In genomic region chr7:19002848-19003498, GRCm38 (mm10) we compare ENCODE assay signal across 8 mouse cellular contexts. TPM values are rescaled to one million over a fixed set of nuclear protein-coding genes. Genes with fewer than 3 reads are reported as not detected.
DNase-seq lines count a peak whose midpoint lies in the region; ATAC-seq and TF ChIP-seq lines count a peak whose summit lies in the region.

No protein-coding gene starts in this region.

- H3K36me3 ChIP-seq in E14TG2a.4 (ENCODE audit: insufficient read depth, low read length) = peaks cover 27% of the 10 kb centered on the region
- peaks cover 20% of the 10 kb centered on the region for H3K36me3 ChIP-seq in heart, embryonic 12.5 days
- peaks cover 16% of the 10 kb centered on the region for H3K36me3 ChIP-seq in kidney, embryonic 16.5 days (ENCODE audit: insufficient read depth, low read length)
- H3K36me3 ChIP-seq in liver, embryonic 12.5 days = peaks cover 26% of the 10 kb centered on the region

- no peaks in the 10 kb centered on the region for H3K9me3 ChIP-seq in E14TG2a.4 (ENCODE audit: low read length)
- H3K9me3 ChIP-seq in heart, embryonic 12.5 days (replicated peaks) = no peaks in the 10 kb centered on the region
- no peaks in the 10 kb centered on the region for H3K9me3 ChIP-seq in kidney, embryonic 16.5 days (ENCODE audit: low read length)
- no peaks in the 10 kb centered on the region for H3K9me3 ChIP-seq in liver, embryonic 12.5 days (replicated peaks)

- H3K4me3 ChIP-seq in E14TG2a.4 (replicated peaks; ENCODE audit: low read length) = peak overlapping the region; percentile 90
- H3K4me3 ChIP-seq in brown adipose tissue, adult 24 weeks (ENCODE audit: insufficient read depth, low read depth, low read length) = peak overlapping the region; percentile 65
- H3K4me3 ChIP-seq in heart, embryonic 12.5 days = peak overlapping the region; percentile 41
- peak overlapping the region; percentile 47 for H3K4me3 ChIP-seq in kidney, embryonic 16.5 days (ENCODE audit: low read length)
- peak overlapping the region; percentile 58 for H3K4me3 ChIP-seq in liver, embryonic 12.5 days

- peak; percentile 58 for ATAC-seq in heart, embryonic 12.5 days (ENCODE audit: insufficient number of reproducible peaks, low FRiP score)
- ATAC-seq in kidney, embryonic 16.5 days (ENCODE audit: low FRiP score, low TSS enrichment) = peak; percentile 18
- peak; percentile 66 for ATAC-seq in liver, embryonic 12.5 days

- H3K9ac ChIP-seq in heart, embryonic 12.5 days = peak overlapping the region; percentile 75
- H3K9ac ChIP-seq in kidney, embryonic 16.5 days (replicated peaks; ENCODE audit: low read length) = peak overlapping the region; percentile 79
- H3K9ac ChIP-seq in liver, embryonic 12.5 days = peak overlapping the region; percentile 73

- no peak for TF ChIP-seq CTCF in E14TG2a.4 (conservative IDR thresholded peaks at IDR 0.05; ENCODE audit: low read length)

- no peaks in the 10 kb centered on the region for H3K27me3 ChIP-seq in E14TG2a.4 (ENCODE audit: insufficient read depth, low read length)
- no peaks in the 10 kb centered on the region for H3K27me3 ChIP-seq in heart, embryonic 12.5 days (replicated peaks)
- H3K27me3 ChIP-seq in kidney, embryonic 16.5 days (ENCODE audit: insufficient read depth, low read length) = no peaks in the 10 kb centered on the region
- H3K27me3 ChIP-seq in liver, embryonic 12.5 days (replicated peaks) = no peaks in the 10 kb centered on the region

- peak; percentile 61 for DNase-seq in fat pad, adult 2 months (ENCODE audit: extremely low read depth, low read depth, low spot score)
- DNase-seq in natural killer cell, adult 2 months (ENCODE audit: low spot score in 2 of 2) = peak; percentile 64 to 67
- peak; percentile 92 for DNase-seq in telencephalon, adult 2 months (ENCODE audit: low read depth, low spot score)

- peak overlapping the region; percentile 79 for H3K27ac ChIP-seq in brown adipose tissue, adult 24 weeks (replicated peaks; ENCODE audit: low read depth, low read length)
- peak overlapping the region; percentile 46 for H3K27ac ChIP-seq in heart, embryonic 12.5 days (ENCODE audit: poor library complexity, severe bottlenecking)
- H3K27ac ChIP-seq in kidney, embryonic 16.5 days (ENCODE audit: low read length) = peak overlapping the region; percentile 63; the same call in 1 of the 2 replicates
- peak overlapping the region; percentile 86 for H3K27ac ChIP-seq in liver, embryonic 12.5 days

- peak overlapping the region; percentile 73 for H3K4me2 ChIP-seq in heart, embryonic 12.5 days
- peak overlapping the region; percentile 70 for H3K4me2 ChIP-seq in kidney, embryonic 16.5 days (replicated peaks; ENCODE audit: low read depth, low read length)
- peak overlapping the region; percentile 99 for H3K4me2 ChIP-seq in liver, embryonic 12.5 days

- peaks cover 77% of the 10 kb centered on the region for H3K4me1 ChIP-seq in E14TG2a.4 (replicated peaks; ENCODE audit: low read depth, low read length)
- peaks cover 11% of the 10 kb centered on the region for H3K4me1 ChIP-seq in brown adipose tissue, adult 24 weeks (ENCODE audit: control insufficient read depth, insufficient read depth, insufficient read length, low read length)
- peaks cover 56% of the 10 kb centered on the region for H3K4me1 ChIP-seq in heart, embryonic 12.5 days (replicated peaks)
- H3K4me1 ChIP-seq in kidney, embryonic 16.5 days (ENCODE audit: insufficient read depth, low read length) = peaks cover 56% of the 10 kb centered on the region
- H3K4me1 ChIP-seq in liver, embryonic 12.5 days = peaks cover 70% of the 10 kb centered on the region

- 4% methylated on average over 17 of the region's 17 CpGs for WGBS in heart, embryonic 12.5 days
- WGBS in kidney, embryonic 16.5 days = 1% methylated on average over 17 of the region's 17 CpGs
- under 1% methylated on average over 17 of the region's 17 CpGs for WGBS in liver, embryonic 12.5 days (ENCODE audit: insufficient replicate concordance)

RNA-seq across cellular contexts. Expression of gene Irf2bp1, which starts 0.9 kb away (rescaled TPM):
- 7.9 and 11.4 TPM in 2 replicates for polyA plus RNA-seq in brown adipose tissue, adult 24 weeks (2012; ENCODE audit: insufficient read depth, insufficient read length, missing spikeins)
- polyA plus RNA-seq in heart, embryonic 12.5 days (2016; fragmentation: Nextera tagmentation; extraction: Ambion mirVana) = 21.3 and 22.8 TPM in 2 replicates
- 21.4 and 23.5 TPM in 2 replicates for polyA plus RNA-seq in kidney, embryonic 16.5 days (2015; fragmentation: Nextera tagmentation; extraction: Ambion mirVana)
- 20.1 and 22.3 TPM in 2 replicates for polyA plus RNA-seq in liver, embryonic 12.5 days (2016; fragmentation: Nextera tagmentation; extraction: Ambion mirVana)

RNA-seq across cellular contexts. Expression of gene Mypop, which starts 11.9 kb away (rescaled TPM):
- polyA plus RNA-seq in brown adipose tissue, adult 24 weeks (2012; ENCODE audit: insufficient read depth, insufficient read length, missing spikeins) = 2.7 and 6.0 TPM in 2 replicates
- 2.7 and 3.0 TPM in 2 replicates for polyA plus RNA-seq in heart, embryonic 12.5 days (2016; fragmentation: Nextera tagmentation; extraction: Ambion mirVana)
- 3.3 and 4.0 TPM in 2 replicates for polyA plus RNA-seq in kidney, embryonic 16.5 days (2015; fragmentation: Nextera tagmentation; extraction: Ambion mirVana)
- polyA plus RNA-seq in liver, embryonic 12.5 days (2016; fragmentation: Nextera tagmentation; extraction: Ambion mirVana) = 1.3 and 1.7 TPM in 2 replicates

RNA-seq across cellular contexts. Expression of gene Nanos2, which starts 15.8 kb away (rescaled TPM):
- polyA plus RNA-seq in brown adipose tissue, adult 24 weeks (2012; ENCODE audit: insufficient read depth, insufficient read length, missing spikeins) = not detected in 2 replicates
- not detected in 2 replicates for polyA plus RNA-seq in heart, embryonic 12.5 days (2016; fragmentation: Nextera tagmentation; extraction: Ambion mirVana)
- not detected in 2 replicates for polyA plus RNA-seq in kidney, embryonic 16.5 days (2015; fragmentation: Nextera tagmentation; extraction: Ambion mirVana)
- not detected in 2 replicates for polyA plus RNA-seq in liver, embryonic 12.5 days (2016; fragmentation: Nextera tagmentation; extraction: Ambion mirVana)

RNA-seq across cellular contexts. Expression of gene Foxa3, which starts 20.4 kb away (rescaled TPM):
- polyA plus RNA-seq in brown adipose tissue, adult 24 weeks (2012; ENCODE audit: insufficient read depth, insufficient read length, missing spikeins) = not detected in 2 replicates
- 0.37 TPM in 1 of 2 replicates, not detected in the other for polyA plus RNA-seq in heart, embryonic 12.5 days (2016; fragmentation: Nextera tagmentation; extraction: Ambion mirVana)
- polyA plus RNA-seq in kidney, embryonic 16.5 days (2015; fragmentation: Nextera tagmentation; extraction: Ambion mirVana) = 0.35 and 0.75 TPM in 2 replicates
- polyA plus RNA-seq in liver, embryonic 12.5 days (2016; fragmentation: Nextera tagmentation; extraction: Ambion mirVana) = 25.3 and 26.6 TPM in 2 replicates

RNA-seq across cellular contexts. Expression of gene Sympk, which starts 21.2 kb away (rescaled TPM):
- polyA plus RNA-seq in brown adipose tissue, adult 24 weeks (2012; ENCODE audit: insufficient read depth, insufficient read length, missing spikeins) = 28.1 and 42.9 TPM in 2 replicates
- 33.2 TPM in 2 replicates for polyA plus RNA-seq in heart, embryonic 12.5 days (2016; fragmentation: Nextera tagmentation; extraction: Ambion mirVana)
- 34.0 and 35.6 TPM in 2 replicates for polyA plus RNA-seq in kidney, embryonic 16.5 days (2015; fragmentation: Nextera tagmentation; extraction: Ambion mirVana)
- 30.3 and 33.3 TPM in 2 replicates for polyA plus RNA-seq in liver, embryonic 12.5 days (2016; fragmentation: Nextera tagmentation; extraction: Ambion mirVana)

Comparison
In these comparisons a context has a peak if more than half of its experiments do, and no peak if none do; other contexts are left out.
1. Peak in every context shown above with its lines: DNase-seq, ATAC-seq, H3K4me3 ChIP-seq and H3K27ac ChIP-seq.